Mouse (Mus musculus) intestine, embryonic 16.5 days (tissue): ENCODE measurements at regions not wholly inside any gene's neighbourhood (a gene's known extent, or its start where the extent isn't known, plus 50 kb on each side); places are given as distances from the start of the nearest gene placed in this dataset.
A peak's percentile ranks its signal among the peaks of the same experiment; 100 is the strongest.

Experiments
- ATAC-seq: fragments of 200-750 bp; cut with Nextera tagmentation; 2 replicates; pipeline ENCODE4 v1.8.0; 2017; ENCODE audit warnings: moderate TSS enrichment, moderate library complexity
- H3K27ac ChIP-seq: fragments of 300-500 bp; sonication (generic); 2 replicates; pipeline ENCODE4 v1.5.1; 2014; ENCODE audit warnings: mild to moderate bottlenecking, low read length
- H3K27me3 ChIP-seq: fragments of 300-500 bp; sonication (generic); replicated peaks from 2 replicates; pipeline ENCODE4 v1.6.1; 2014; ENCODE audit warnings: low read length, control low read depth, mixed read lengths; ENCODE audit not compliant: control insufficient read depth, insufficient read depth
- H3K36me3 ChIP-seq: fragments of 300-500 bp; sonication (generic); 2 replicates; pipeline ENCODE4 v1.6.1; 2014; ENCODE audit warnings: low read length, control low read depth; ENCODE audit not compliant: control insufficient read depth, insufficient read depth
- H3K4me1 ChIP-seq: fragments of 300-500 bp; sonication (generic); 2 replicates; pipeline ENCODE4 v1.6.1; 2014; ENCODE audit warnings: low read length, control low read depth, mixed read lengths; ENCODE audit not compliant: control insufficient read depth, insufficient read depth
- H3K4me2 ChIP-seq: fragments of 300-500 bp; sonication (generic); 2 replicates; pipeline ENCODE4 v1.6.1; 2014; ENCODE audit warnings: low read depth, low read length, control low read depth
- H3K4me3 ChIP-seq: fragments of 300-500 bp; sonication (generic); 2 replicates; pipeline ENCODE4 v1.5.1; 2014; ENCODE audit warnings: mild to moderate bottlenecking, low read length
- H3K9ac ChIP-seq: fragments of 300-500 bp; sonication (generic); 2 replicates; pipeline ENCODE4 v1.6.1; 2014; ENCODE audit warnings: low read depth, low read length
- H3K9me3 ChIP-seq: fragments of 300-500 bp; sonication (generic); 2 replicates; pipeline ENCODE4 v1.6.1; 2016; ENCODE audit warnings: low read length, control low read depth; ENCODE audit not compliant: control insufficient read depth
- WGBS: fragments of 180-500 bp; shearing (Covaris S2); extraction: QIAGEN DNeasy Blood & Tissue Kit; methylation state at CpG from one replicate; pipeline ENCODE4 v1.1.7; 2014; 5-methylcytosine and 5-hydroxymethylcytosine counted together

- Histone ChIP-seq H3K27ac (no peak overlapping the region), H3K27me3 (no peaks in the 10 kb centered on the region), H3K4me3 (no peak overlapping the region), H3K9me3 (no peaks in the 10 kb centered on the region), H3K4me2 (no peak overlapping the region), H3K36me3 (no peaks in the 10 kb centered on the region), H3K4me1 (no peaks in the 10 kb centered on the region), H3K9ac (no peak overlapping the region)
- 87% methylated on average over 5 of the region's 5 CpGs for WGBS
- no peak for ATAC-seq
These were observed 106.3 kb downstream of the Ppp4r2 start for GRCm38 (mm10) chr6:100939766-100940165.

- WGBS, result 84% methylated on average over 2 of the region's 2 CpGs
- ATAC-seq, result no peak
- H3K27me3 ChIP-seq, result no peaks in the 10 kb centered on the region
These were observed 108.3 kb downstream of the Ppp4r2 start for GRCm38 (mm10) chr6:100941686-100942085.

GRCm38 (mm10) chr6:100942956-100943355 lies 109.5 kb downstream of the Ppp4r2 start:
- Histone ChIP-seq H3K36me3 (no peaks in the 10 kb centered on the region), H3K4me1 (no peaks in the 10 kb centered on the region), H3K4me2 (no peak overlapping the region), H3K9ac (no peak overlapping the region), H3K27ac (no peak overlapping the region), H3K4me3 (no peak overlapping the region), H3K27me3 (no peaks in the 10 kb centered on the region), H3K9me3 (no peaks in the 10 kb centered on the region)
- 85% methylated on average over 6 of the region's 6 CpGs for WGBS
- ATAC-seq, result no peak

More at GRCm38 (mm10) chr6:100941686-100942085, 108.3 kb downstream of the Ppp4r2 start:
- H3K4me3 ChIP-seq, result no peak overlapping the region
- H3K36me3 ChIP-seq, result no peaks in the 10 kb centered on the region
- no peak overlapping the region for H3K27ac ChIP-seq
- no peaks in the 10 kb centered on the region for H3K4me1 ChIP-seq
- H3K9ac ChIP-seq, result no peak overlapping the region
- no peaks in the 10 kb centered on the region for H3K9me3 ChIP-seq
- no peak overlapping the region for H3K4me2 ChIP-seq

- Histone ChIP-seq H3K36me3 (no peaks in the 10 kb centered on the region), H3K27ac (no peak overlapping the region), H3K4me2 (no peak overlapping the region), H3K9me3 (no peaks in the 10 kb centered on the region), H3K4me1 (no peaks in the 10 kb centered on the region), H3K9ac (no peak overlapping the region), H3K4me3 (no peak overlapping the region), H3K27me3 (no peaks in the 10 kb centered on the region)
- no peak for ATAC-seq
- 80% methylated on average over 2 of the region's 2 CpGs for WGBS
These were observed 112.4 kb downstream of the Ppp4r2 start for GRCm38 (mm10) chr6:100945796-100946195.

GRCm38 (mm10) chr6:100948340-100948739 lies 114.9 kb downstream of the Ppp4r2 start:
- WGBS, result 71% methylated on average over 7 of the region's 7 CpGs
- H3K4me1 ChIP-seq, result no peaks in the 10 kb centered on the region

GRCm38 (mm10) chr6:100951646-100952045 lies 118.2 kb downstream of the Ppp4r2 start:
- no peak for ATAC-seq

More at GRCm38 (mm10) chr6:100948340-100948739, 114.9 kb downstream of the Ppp4r2 start:
- H3K4me3 ChIP-seq, result no peak overlapping the region
- ATAC-seq, result no peak
- H3K27me3 ChIP-seq, result no peaks in the 10 kb centered on the region
- no peaks in the 10 kb centered on the region for H3K9me3 ChIP-seq
- no peak overlapping the region for H3K27ac ChIP-seq
- H3K4me2 ChIP-seq, result no peak overlapping the region
- no peak overlapping the region for H3K9ac ChIP-seq
- no peaks in the 10 kb centered on the region for H3K36me3 ChIP-seq

GRCm38 (mm10) chr6:100952470-100952869 lies 119.0 kb downstream of the Ppp4r2 start:
- H3K27ac ChIP-seq, result no peak overlapping the region
- H3K9me3 ChIP-seq, result no peaks in the 10 kb centered on the region

More at GRCm38 (mm10) chr6:100951646-100952045, 118.2 kb downstream of the Ppp4r2 start:
- Histone ChIP-seq H3K4me1 (no peaks in the 10 kb centered on the region), H3K4me2 (no peak overlapping the region), H3K27me3 (no peaks in the 10 kb centered on the region), H3K27ac (no peak overlapping the region), H3K9me3 (no peaks in the 10 kb centered on the region), H3K4me3 (no peak overlapping the region), H3K36me3 (no peaks in the 10 kb centered on the region), H3K9ac (no peak overlapping the region)
- 87% methylated on average over 5 of the region's 5 CpGs for WGBS

GRCm38 (mm10) chr6:100954563-100954962 lies 121.1 kb downstream of the Ppp4r2 start:
- H3K9ac ChIP-seq, result no peak overlapping the region
- 91% methylated on average over 10 of the region's 10 CpGs for WGBS
- ATAC-seq, result no peak
- H3K4me1 ChIP-seq, result no peaks in the 10 kb centered on the region
- H3K4me3 ChIP-seq, result no peak overlapping the region
- no peaks in the 10 kb centered on the region for H3K27me3 ChIP-seq
- no peaks in the 10 kb centered on the region for H3K36me3 ChIP-seq
- H3K9me3 ChIP-seq, result no peaks in the 10 kb centered on the region
- H3K4me2 ChIP-seq, result no peak overlapping the region
- H3K27ac ChIP-seq, result no peak overlapping the region

More at GRCm38 (mm10) chr6:100952470-100952869, 119.0 kb downstream of the Ppp4r2 start:
- H3K9ac ChIP-seq, result no peak overlapping the region
- no peak for ATAC-seq
- no peak overlapping the region for H3K4me3 ChIP-seq
- H3K4me1 ChIP-seq, result no peaks in the 10 kb centered on the region
- H3K27me3 ChIP-seq, result no peaks in the 10 kb centered on the region
- H3K36me3 ChIP-seq, result no peaks in the 10 kb centered on the region
- H3K4me2 ChIP-seq, result no peak overlapping the region

- H3K9me3 ChIP-seq, result no peaks in the 10 kb centered on the region
- peak; percentile 90 for ATAC-seq
- H3K4me3 ChIP-seq, result no peak overlapping the region
- H3K9ac ChIP-seq, result no peak overlapping the region
- no peak overlapping the region for H3K4me2 ChIP-seq
- no peak overlapping the region for H3K27ac ChIP-seq
- H3K27me3 ChIP-seq, result no peaks in the 10 kb centered on the region
- 0 out of 2 replicates have a peak, but pooled peaks cover 9% of the 10 kb centered on the region for H3K4me1 ChIP-seq
- WGBS, result 73% methylated on average over 5 of the region's 5 CpGs
- H3K36me3 ChIP-seq, result no peaks in the 10 kb centered on the region
These were observed 133.1 kb downstream of the Ppp4r2 start for GRCm38 (mm10) chr6:100966481-100966880.
